Mouse (Mus musculus) limb, embryonic 15.5 days (tissue): ENCODE measurements at regions not wholly inside any gene's neighbourhood (a gene's known extent, or its start where the extent isn't known, plus 50 kb on each side); places are given as distances from the start of the nearest gene placed in this dataset.

Experiments
- ATAC-seq: fragments of 200-750 bp; cut with Nextera tagmentation; 2 replicates; pipeline ENCODE4 v1.8.0; 2017; ENCODE audit warnings: low read depth, moderate TSS enrichment; ENCODE audit not compliant: insufficient number of reproducible peaks, low FRiP score, low TSS enrichment
- H3K27ac ChIP-seq: fragments of 300-500 bp; sonication (generic); 2 replicates; pipeline ENCODE4 v1.5.1; 2015; ENCODE audit warnings: moderate library complexity, mild to moderate bottlenecking, inconsistent platforms
- H3K27me3 ChIP-seq: fragments of 300-500 bp; sonication (generic); 2 replicates; pipeline ENCODE4 v1.6.1; 2015; ENCODE audit warnings: inconsistent platforms
- H3K36me3 ChIP-seq: fragments of 300-500 bp; sonication (generic); 2 replicates; pipeline ENCODE4 v1.6.1; 2015; ENCODE audit warnings: inconsistent platforms
- H3K4me1 ChIP-seq: fragments of 300-500 bp; sonication (generic); 2 replicates; pipeline ENCODE4 v1.6.1; 2015; ENCODE audit warnings: inconsistent platforms
- H3K4me2 ChIP-seq: fragments of 300-500 bp; sonication (generic); 2 replicates; pipeline ENCODE4 v1.6.1; 2015; ENCODE audit warnings: mild to moderate bottlenecking, inconsistent platforms
- H3K4me3 ChIP-seq: fragments of 300-500 bp; sonication (generic); 2 replicates; pipeline ENCODE4 v1.5.1; 2015; ENCODE audit warnings: mild to moderate bottlenecking, inconsistent platforms
- H3K9ac ChIP-seq: fragments of 300-500 bp; sonication (generic); 2 replicates; pipeline ENCODE4 v1.6.1; 2015; ENCODE audit warnings: inconsistent platforms
- H3K9me3 ChIP-seq: fragments of 300-500 bp; sonication (generic); 2 replicates; pipeline ENCODE4 v1.6.1; 2016; ENCODE audit warnings: inconsistent platforms
- WGBS: fragments of 180-500 bp; shearing (Covaris S2); methylation state at CpG from one replicate; pipeline ENCODE4 v1.1.7; 2015; 5-methylcytosine and 5-hydroxymethylcytosine counted together

GRCm38 (mm10) chr2:40063261-40063660 lies 837.0 kb upstream of the Ppp6c start:
- no peaks in the 10 kb centered on the region for H3K27me3 ChIP-seq
- H3K4me2 ChIP-seq, result no peak overlapping the region
- WGBS, result 61% methylated on average over 2 of the region's 2 CpGs
- no peaks in the 10 kb centered on the region for H3K36me3 ChIP-seq
- H3K27ac ChIP-seq, result no peak overlapping the region
- no peaks in the 10 kb centered on the region for H3K4me1 ChIP-seq
- H3K9ac ChIP-seq, result no peak overlapping the region
- ATAC-seq, result no peak
- no peaks in the 10 kb centered on the region for H3K9me3 ChIP-seq
- no peak overlapping the region for H3K4me3 ChIP-seq

- Histone ChIP-seq H3K4me1 (no peaks in the 10 kb centered on the region), H3K9ac (no peak overlapping the region), H3K36me3 (no peaks in the 10 kb centered on the region), H3K27me3 (no peaks in the 10 kb centered on the region), H3K27ac (no peak overlapping the region), H3K4me3 (no peak overlapping the region), H3K9me3 (no peaks in the 10 kb centered on the region), H3K4me2 (no peak overlapping the region)
- ATAC-seq, result peak; percentile 58; the same call in 1 of the 2 replicates
Observed at GRCm38 (mm10) chr2:40053528-40053927, 827.3 kb upstream of the Ppp6c start.
